Mouse (Mus musculus) ES-CJ7 (cell line): Measurements from ENCODE around the gene Chmp5.

ENCODE experiments used
- DNase-seq: peaks from one replicate; pipeline ENCODE4 v3.0.0; 2011; ENCODE audit warnings: low read depth, low spot score

Chmp5 gene

DNA sequence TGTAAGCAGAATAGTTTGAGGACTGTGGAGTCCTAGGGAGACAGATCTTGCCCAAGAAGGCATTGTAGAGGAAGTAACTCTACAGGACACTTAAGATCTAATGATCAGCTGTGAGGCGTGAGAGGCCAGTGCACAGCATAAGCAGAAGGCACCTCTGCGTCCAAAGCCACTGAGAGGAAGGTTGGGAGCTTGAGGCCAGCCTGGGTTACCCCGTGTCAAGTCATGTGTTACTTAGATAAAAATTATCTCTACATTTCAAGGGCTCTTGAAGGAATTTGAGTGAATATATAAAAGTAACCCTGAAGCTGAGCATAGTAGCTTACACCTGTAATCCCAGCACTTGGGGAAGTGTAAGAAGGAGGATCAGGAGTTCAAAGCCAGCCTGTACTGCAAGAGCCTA, 65.1 kb downstream of the Chmp5 start:
- no peak for DNase-seq
